Mouse (Mus musculus): Measurements from ENCODE around the gene Elmod3. TPM values are rescaled to one million over a fixed set of nuclear protein-coding genes. Genes with fewer than 3 reads are reported as not detected.

The Elmod3 gene
- polyA plus RNA-seq, 1 experiment from 2014 or later = 12.3 TPM

DNA sequence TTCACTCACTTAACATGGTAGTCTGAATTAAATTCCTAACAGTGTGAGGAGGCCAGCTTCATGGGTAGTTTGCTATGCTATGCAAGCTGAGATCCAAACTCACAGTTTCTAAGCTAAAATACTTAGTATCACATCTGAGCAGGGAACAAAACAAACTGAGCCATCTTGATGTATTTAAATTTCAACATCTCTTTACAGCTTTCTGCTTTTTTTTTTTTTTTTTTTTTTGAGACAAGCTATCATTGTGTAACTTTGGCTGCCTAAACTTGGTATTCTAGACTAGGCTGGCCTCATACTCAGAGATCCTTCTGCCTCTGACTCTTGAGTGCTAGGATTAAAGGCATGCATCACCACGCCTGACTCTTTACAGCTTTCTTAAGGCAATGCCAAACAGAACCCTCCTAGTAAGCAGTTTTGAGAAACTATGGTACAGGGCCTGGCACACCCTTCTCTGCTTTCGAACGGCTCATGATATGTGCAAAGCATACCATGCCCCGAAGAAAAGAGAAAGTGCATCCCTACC lies 10.5 kb upstream of the Elmod3 start:
- 89% methylated on average over 4 of the region's 4 CpGs for WGBS
- Histone ChIP-seq H3K27ac (no peak overlapping the region), H3K27me3 (no peaks in the 10 kb centered on the region), H3K4me2 (no peak overlapping the region), H3K4me3 (no peak overlapping the region), H3K4me1 (replicated peaks) (no peaks in the 10 kb centered on the region), H3K9me3 (replicated peaks) (no peaks in the 10 kb centered on the region), H3K36me3 (peaks cover 60% of the 10 kb centered on the region), H3K9ac (no peak overlapping the region)
- no peak for ATAC-seq (replicated peaks; ENCODE audit: insufficient number of reproducible peaks, insufficient read depth, low FRiP score, low read depth)

DNA sequence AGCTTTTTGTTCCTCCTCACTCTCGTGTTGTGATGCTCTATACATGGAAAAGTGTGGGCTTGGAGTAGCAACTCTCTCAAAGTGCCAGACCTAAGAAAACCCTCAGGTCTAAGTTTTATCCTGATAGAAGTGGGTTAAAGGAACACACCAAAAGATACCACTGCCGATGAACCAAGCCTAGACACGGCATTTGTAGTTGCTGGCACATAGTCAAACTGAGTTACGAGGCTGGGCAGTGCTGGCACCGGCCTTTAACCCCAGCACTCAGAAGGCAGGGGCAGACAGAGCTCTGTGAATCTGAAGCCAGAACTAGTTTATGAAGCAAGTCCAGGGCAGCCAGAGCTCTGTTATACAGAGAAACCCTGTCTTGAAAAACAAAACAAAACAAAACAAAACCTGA lies 9.5 kb upstream of the Elmod3 start:
- H3K9me3 ChIP-seq (replicated peaks) = no peaks in the 10 kb centered on the region
- no peaks in the 10 kb centered on the region for H3K4me1 ChIP-seq (replicated peaks)
- H3K27ac ChIP-seq = no peak overlapping the region
- H3K9ac ChIP-seq = no peak overlapping the region
- no peak overlapping the region for H3K4me3 ChIP-seq
- no peak overlapping the region for H3K4me2 ChIP-seq
- 78% methylated on average over 5 of the region's 5 CpGs for WGBS
- no peak for ATAC-seq (replicated peaks; ENCODE audit: insufficient number of reproducible peaks, insufficient read depth, low FRiP score, low read depth)
- H3K27me3 ChIP-seq = no peaks in the 10 kb centered on the region
- peaks cover 57% of the 10 kb centered on the region for H3K36me3 ChIP-seq

- Histone ChIP-seq H3K9ac (no peak overlapping the region), H3K4me3 (no peak overlapping the region), H3K27me3 (no peaks in the 10 kb centered on the region), H3K9me3 (replicated peaks) (no peaks in the 10 kb centered on the region), H3K4me2 (no peak overlapping the region), H3K4me1 (replicated peaks) (no peaks in the 10 kb centered on the region), H3K27ac (no peak overlapping the region), H3K36me3 (peaks cover 57% of the 10 kb centered on the region)
- 86% methylated on average over 4 of the region's 4 CpGs for WGBS
- ATAC-seq (replicated peaks; ENCODE audit: insufficient number of reproducible peaks, insufficient read depth, low FRiP score, low read depth) = no peak
Measured at GRCm38 (mm10) chr6:72607060-72607459, 8.8 kb upstream of the Elmod3 start.

- no peak for ATAC-seq (replicated peaks; ENCODE audit: insufficient number of reproducible peaks, insufficient read depth, low FRiP score, low read depth)
- no peak overlapping the region for H3K27ac ChIP-seq
- no peaks in the 10 kb centered on the region for H3K27me3 ChIP-seq
- H3K4me3 ChIP-seq = no peak overlapping the region
- H3K4me2 ChIP-seq = no peak overlapping the region
- WGBS = 77% methylated on average over 2 of the region's 2 CpGs
- peaks cover 33% of the 10 kb centered on the region for H3K36me3 ChIP-seq
- H3K4me1 ChIP-seq (replicated peaks) = peaks cover 4% of the 10 kb centered on the region
- H3K9me3 ChIP-seq (replicated peaks) = no peaks in the 10 kb centered on the region
- no peak overlapping the region for H3K9ac ChIP-seq
Measured at GRCm38 (mm10) chr6:72604066-72604465, 5.9 kb upstream of the Elmod3 start.

GRCm38 (mm10) chr6:72601732-72602131 lies 3.5 kb upstream of the Elmod3 start:
- peaks cover 19% of the 10 kb centered on the region for H3K4me1 ChIP-seq (replicated peaks)
- no peaks in the 10 kb centered on the region for H3K27me3 ChIP-seq
- ATAC-seq (replicated peaks; ENCODE audit: insufficient number of reproducible peaks, insufficient read depth, low FRiP score, low read depth) = no peak
- H3K36me3 ChIP-seq = peaks cover 15% of the 10 kb centered on the region
- H3K4me3 ChIP-seq = no peak overlapping the region
- no peaks in the 10 kb centered on the region for H3K9me3 ChIP-seq (replicated peaks)
- H3K9ac ChIP-seq = no peak overlapping the region
- WGBS = 42% methylated on average over 1 of the region's 1 CpGs
- no peak overlapping the region for H3K4me2 ChIP-seq
- H3K27ac ChIP-seq = no peak overlapping the region

- 85% methylated on average over 12 of the region's 12 CpGs for WGBS
- Histone ChIP-seq H3K9me3 (replicated peaks) (no peaks in the 10 kb centered on the region), H3K36me3 (peaks cover 7% of the 10 kb centered on the region), H3K9ac (no peak overlapping the region), H3K4me3 (no peak overlapping the region), H3K27ac (no peak overlapping the region), H3K4me1 (replicated peaks) (peaks cover 20% of the 10 kb centered on the region), H3K27me3 (no peaks in the 10 kb centered on the region), H3K4me2 (no peak overlapping the region)
- ATAC-seq (replicated peaks; ENCODE audit: insufficient number of reproducible peaks, insufficient read depth, low FRiP score, low read depth) = no peak
Measured at GRCm38 (mm10) chr6:72600771-72601170, 2.6 kb upstream of the Elmod3 start.

GRCm38 (mm10) chr6:72600216-72600615 lies 2.0 kb upstream of the Elmod3 start:
- Histone ChIP-seq H3K36me3 (peaks cover 3% of the 10 kb centered on the region; the same call in 1 of the 2 replicates), H3K4me3 (no peak overlapping the region), H3K4me2 (no peak overlapping the region), H3K9ac (no peak overlapping the region), H3K9me3 (replicated peaks) (no peaks in the 10 kb centered on the region), H3K4me1 (replicated peaks) (peaks cover 20% of the 10 kb centered on the region), H3K27ac (no peak overlapping the region), H3K27me3 (no peaks in the 10 kb centered on the region)
- WGBS = 81% methylated on average over 6 of the region's 6 CpGs
- no peak for ATAC-seq (replicated peaks; ENCODE audit: insufficient number of reproducible peaks, insufficient read depth, low FRiP score, low read depth)

GRCm38 (mm10) chr6:72598791-72599557 lies 761 bp upstream of the Elmod3 start:
- H3K9ac ChIP-seq = peak overlapping the region; percentile 57
- ATAC-seq (replicated peaks; ENCODE audit: insufficient number of reproducible peaks, insufficient read depth, low FRiP score, low read depth) = peak; percentile 61; the same call in 1 of the 2 replicates
- 34% methylated on average over 12 of the region's 12 CpGs for WGBS

DNA sequence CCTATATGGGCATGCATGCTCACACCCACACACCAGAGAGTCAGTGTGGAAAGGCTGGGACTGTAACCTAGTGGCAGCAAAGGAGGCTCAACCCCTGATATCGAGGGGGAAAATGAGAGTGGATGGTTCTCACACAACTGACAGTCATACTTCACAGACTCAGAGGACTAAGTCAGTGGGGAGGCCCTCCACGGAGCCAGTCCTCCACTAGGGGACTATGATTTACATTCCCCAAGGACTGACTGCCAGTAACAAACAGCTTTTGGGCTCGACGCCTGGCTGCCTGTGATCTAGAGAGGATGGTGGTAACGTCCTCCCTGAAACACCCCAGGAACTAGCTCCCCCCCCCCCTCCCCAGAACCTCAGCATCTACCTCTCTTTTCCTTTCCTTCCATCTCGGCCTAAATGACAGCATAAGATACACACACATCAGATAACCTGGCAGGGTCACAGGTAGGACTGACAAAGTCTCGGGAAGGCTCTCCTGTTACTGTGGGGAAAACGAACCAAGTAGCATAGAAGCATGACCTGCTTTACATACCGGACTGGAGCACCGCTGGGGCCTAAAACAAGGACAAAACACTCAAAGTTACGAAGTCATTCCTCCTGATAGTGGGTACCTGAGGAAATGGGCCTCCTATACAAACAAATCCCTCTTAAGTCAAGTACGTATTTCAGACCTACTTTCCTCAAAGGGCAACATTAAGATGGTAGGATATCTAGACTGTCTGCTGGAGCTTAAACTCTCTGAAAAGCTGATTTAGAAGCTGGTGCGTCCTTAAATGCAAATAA lies 934 bp downstream of the Elmod3 start:
- Histone ChIP-seq H3K27me3 (no peaks in the 10 kb centered on the region), H3K4me2 (peak overlapping the region; percentile 68), H3K9me3 (replicated peaks) (no peaks in the 10 kb centered on the region), H3K9ac (peak overlapping the region; percentile 71), H3K4me3 (peak overlapping the region; percentile 76), H3K4me1 (replicated peaks) (peaks cover 20% of the 10 kb centered on the region), H3K27ac (peak overlapping the region; percentile 70; the same call in 1 of the 2 replicates), H3K36me3 (no peaks in the 10 kb centered on the region)
- 37% methylated on average over 13 of the region's 13 CpGs for WGBS
- no peak for ATAC-seq (replicated peaks; ENCODE audit: insufficient number of reproducible peaks, insufficient read depth, low FRiP score, low read depth)

More at GRCm38 (mm10) chr6:72598791-72599557, 761 bp upstream of the Elmod3 start:
- no peaks in the 10 kb centered on the region for H3K9me3 ChIP-seq (replicated peaks)
- H3K27me3 ChIP-seq = no peaks in the 10 kb centered on the region
- H3K4me1 ChIP-seq (replicated peaks) = peaks cover 20% of the 10 kb centered on the region
- peak overlapping the region; percentile 68 for H3K4me2 ChIP-seq
- peak overlapping the region; percentile 76 for H3K4me3 ChIP-seq
- peak overlapping the region; percentile 85 for H3K27ac ChIP-seq
- H3K36me3 ChIP-seq = no peaks in the 10 kb centered on the region

- Histone ChIP-seq H3K36me3 (0 out of 2 replicates have a peak, but pooled peaks cover 3% of the 10 kb centered on the region), H3K9me3 (replicated peaks) (no peaks in the 10 kb centered on the region), H3K4me3 (no peak overlapping the region), H3K9ac (no peak overlapping the region), H3K27me3 (no peaks in the 10 kb centered on the region), H3K27ac (no peak overlapping the region), H3K4me2 (no peak overlapping the region), H3K4me1 (replicated peaks) (peaks cover 15% of the 10 kb centered on the region)
- WGBS = 41% methylated on average over 5 of the region's 5 CpGs
- ATAC-seq (replicated peaks; ENCODE audit: insufficient number of reproducible peaks, insufficient read depth, low FRiP score, low read depth) = no peak
Measured at GRCm38 (mm10) chr6:72593914-72594313, 4.3 kb downstream of the Elmod3 start.

GRCm38 (mm10) chr6:72593011-72593803 lies 5.0 kb downstream of the Elmod3 start:
- WGBS = 76% methylated on average over 6 of the region's 6 CpGs
- H3K4me2 ChIP-seq = no peak overlapping the region
- H3K4me1 ChIP-seq (replicated peaks) = peaks cover 12% of the 10 kb centered on the region
- no peaks in the 10 kb centered on the region for H3K9me3 ChIP-seq (replicated peaks)
- H3K27me3 ChIP-seq = no peaks in the 10 kb centered on the region
- H3K36me3 ChIP-seq = 0 out of 2 replicates have a peak, but pooled peaks cover 3% of the 10 kb centered on the region
- H3K9ac ChIP-seq = no peak overlapping the region
- ATAC-seq (replicated peaks; ENCODE audit: insufficient number of reproducible peaks, insufficient read depth, low FRiP score, low read depth) = no peak
- no peak overlapping the region for H3K27ac ChIP-seq
- no peak overlapping the region for H3K4me3 ChIP-seq
